Mouse (Mus musculus) macrophage (primary cell): ENCODE data around the gene Rgs8. TPM values are rescaled to one million over a fixed set of nuclear protein-coding genes. Genes with fewer than 3 reads are reported as not detected.

Experiments
- H3K27ac ChIP-seq: fragments of 350-480 bp; formaldehyde crosslinking; 2 replicates; pipeline ENCODE4 v1.9.0; 2021
- H3K36me3 ChIP-seq: fragments of 350-480 bp; formaldehyde crosslinking; 2 replicates; pipeline ENCODE4 v1.9.0; 2021; ENCODE audit errors: inconsistent target
- H3K4me3 ChIP-seq: fragments of 350-480 bp; formaldehyde crosslinking; 2 replicates; pipeline ENCODE4 v1.9.0; 2021; ENCODE audit errors: inconsistent target
- H3K79me2 ChIP-seq: fragments of 350-480 bp; formaldehyde crosslinking; 2 replicates; pipeline ENCODE4 v1.9.0; 2021; ENCODE audit errors: inconsistent target
- WGBS: methylation state at CpG from one replicate; pipeline ENCODE4 v1.1.7; 2026; ENCODE audit warnings: inconsistent platforms; ENCODE audit not compliant: missing documents; 5-methylcytosine and 5-hydroxymethylcytosine counted together
- polyA plus RNA-seq: library from polyadenylated mRNA; stranded (reverse); fragments of 250-400 nt; gene quantifications from 3 replicates; pipeline ENCODE4 v1.2.4, GENCODE M21; 2018; ENCODE audit warnings: inconsistent platforms

Gene Rgs8
- polyA plus RNA-seq, 1 experiment from 2014 or later, result not detected

- H3K27ac ChIP-seq, result no peak overlapping the region
- no peaks in the 10 kb centered on the region for H3K36me3 ChIP-seq
- H3K4me3 ChIP-seq, result no peak overlapping the region
- H3K79me2 ChIP-seq, result no peaks in the 10 kb centered on the region
- WGBS, result 63% methylated on average over 9 of the region's 9 CpGs
Observed at GRCm38 (mm10) chr1:153737101-153738085, 84.6 kb downstream of the Rgs8 start.

GRCm38 (mm10) chr1:153739437-153740015, 86.7 kb downstream of the Rgs8 start:
- Histone ChIP-seq H3K79me2 (no peaks in the 10 kb centered on the region), H3K36me3 (no peaks in the 10 kb centered on the region), H3K4me3 (no peak overlapping the region), H3K27ac (no peak overlapping the region)
- 21% methylated on average over 12 of the region's 13 CpGs for WGBS

- Histone ChIP-seq H3K36me3 (no peaks in the 10 kb centered on the region), H3K4me3 (no peak within 1 kb of the TSS), H3K27ac (no peak within 1 kb of the TSS), H3K79me2 (no peaks in the 10 kb centered on the region)
- WGBS, result under 1% methylated on average over 27 of the region's 28 CpGs
Observed at GRCm38 (mm10) chr1:153740145-153740544, 87.3 kb downstream of the Rgs8 start, which contains the start of gene Rgs16. Gene Rgs16 (plus strand): TSS chr1:153740349.

- 63% methylated on average over 12 of the region's 12 CpGs for WGBS
- Histone ChIP-seq H3K4me3 (no peak overlapping the region), H3K27ac (no peak overlapping the region), H3K36me3 (no peaks in the 10 kb centered on the region), H3K79me2 (no peaks in the 10 kb centered on the region)
Observed at GRCm38 (mm10) chr1:153740775-153741400, 88.1 kb downstream of the Rgs8 start.

- no peaks in the 10 kb centered on the region for H3K79me2 ChIP-seq
- no peak overlapping the region for H3K27ac ChIP-seq
- WGBS, result 90% methylated on average over 18 of the region's 18 CpGs
- H3K36me3 ChIP-seq, result no peaks in the 10 kb centered on the region
- H3K4me3 ChIP-seq, result no peak overlapping the region
Observed at GRCm38 (mm10) chr1:153741551-153742316, 88.9 kb downstream of the Rgs8 start.

GRCm38 (mm10) chr1:153742374-153743155, 89.7 kb downstream of the Rgs8 start:
- H3K27ac ChIP-seq, result no peak overlapping the region
- 45% methylated on average over 11 of the region's 11 CpGs for WGBS
- no peaks in the 10 kb centered on the region for H3K79me2 ChIP-seq
- no peak overlapping the region for H3K4me3 ChIP-seq
- no peaks in the 10 kb centered on the region for H3K36me3 ChIP-seq

GRCm38 (mm10) chr1:153746119-153746670, 93.4 kb downstream of the Rgs8 start:
- WGBS, result 87% methylated on average over 13 of the region's 14 CpGs
- Histone ChIP-seq H3K27ac (no peak overlapping the region), H3K36me3 (no peaks in the 10 kb centered on the region), H3K4me3 (no peak overlapping the region), H3K79me2 (no peaks in the 10 kb centered on the region)

- WGBS, result 4% methylated on average over 12 of the region's 12 CpGs
Observed at GRCm38 (mm10) chr1:153746728-153747127, 93.9 kb downstream of the Rgs8 start.

GRCm38 (mm10) chr1:153747861-153748530, 95.2 kb downstream of the Rgs8 start:
- H3K36me3 ChIP-seq, result no peaks in the 10 kb centered on the region
- peaks cover 11% of the 10 kb centered on the region for H3K79me2 ChIP-seq
- H3K27ac ChIP-seq, result peak overlapping the region; percentile 82
- H3K4me3 ChIP-seq, result peak overlapping the region; percentile 30
- WGBS, result 31% methylated on average over 12 of the region's 12 CpGs

More at GRCm38 (mm10) chr1:153746728-153747127, 93.9 kb downstream of the Rgs8 start:
- no peak overlapping the region for H3K27ac ChIP-seq
- no peaks in the 10 kb centered on the region for H3K36me3 ChIP-seq
- no peaks in the 10 kb centered on the region for H3K79me2 ChIP-seq
- no peak overlapping the region for H3K4me3 ChIP-seq

- H3K79me2 ChIP-seq, result peaks cover 17% of the 10 kb centered on the region
- H3K4me3 ChIP-seq, result peak overlapping the region; percentile 30
- 0% methylated on average over 1 of the region's 1 CpGs for WGBS
- no peaks in the 10 kb centered on the region for H3K36me3 ChIP-seq
- H3K27ac ChIP-seq, result peak overlapping the region; percentile 82
Observed at GRCm38 (mm10) chr1:153748549-153748948, 95.7 kb downstream of the Rgs8 start.

- H3K79me2 ChIP-seq, result peaks cover 25% of the 10 kb centered on the region
- peaks cover 6% of the 10 kb centered on the region; the same call in 1 of the 2 replicates for H3K36me3 ChIP-seq
- H3K4me3 ChIP-seq, result peak within 1 kb of the TSS; percentile 30
- H3K27ac ChIP-seq, result peak within 1 kb of the TSS; percentile 82
- WGBS, result under 1% methylated on average over 18 of the region's 18 CpGs
Observed at GRCm38 (mm10) chr1:153749211-153749801, 96.5 kb downstream of the Rgs8 start, which contains the start of gene Rnasel. Gene Rnasel (plus strand): TSS chr1:153749426.
